Mouse (Mus musculus) adipocyte (in vitro differentiated cells): ENCODE results near the gene Tfdp2.

ENCODE experiments used
- DNase-seq: peaks from one replicate; pipeline ENCODE4 v3.0.0-alpha.2; 2016; ENCODE audit warnings: low spot score

The Tfdp2 gene

DNA sequence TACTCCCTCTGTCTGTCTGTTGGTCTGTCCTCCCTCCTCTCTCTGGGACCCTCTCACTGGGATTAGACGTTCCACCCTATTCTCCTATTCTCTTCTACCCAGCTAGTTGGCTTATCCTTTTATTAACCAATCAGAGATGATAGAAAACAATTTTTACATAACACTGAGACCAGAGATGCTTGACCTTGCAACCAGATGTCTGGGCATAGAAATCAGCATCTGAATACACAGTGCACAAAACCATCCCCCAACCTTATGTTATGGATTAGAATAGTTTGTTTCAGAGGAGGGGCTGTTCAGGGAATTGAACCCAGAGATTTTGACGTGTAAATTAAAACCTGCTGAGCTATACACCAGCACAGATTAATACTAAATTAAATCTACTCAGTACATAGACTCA, 34.2 kb downstream of the Tfdp2 start:
- DNase-seq: no peak

DNA sequence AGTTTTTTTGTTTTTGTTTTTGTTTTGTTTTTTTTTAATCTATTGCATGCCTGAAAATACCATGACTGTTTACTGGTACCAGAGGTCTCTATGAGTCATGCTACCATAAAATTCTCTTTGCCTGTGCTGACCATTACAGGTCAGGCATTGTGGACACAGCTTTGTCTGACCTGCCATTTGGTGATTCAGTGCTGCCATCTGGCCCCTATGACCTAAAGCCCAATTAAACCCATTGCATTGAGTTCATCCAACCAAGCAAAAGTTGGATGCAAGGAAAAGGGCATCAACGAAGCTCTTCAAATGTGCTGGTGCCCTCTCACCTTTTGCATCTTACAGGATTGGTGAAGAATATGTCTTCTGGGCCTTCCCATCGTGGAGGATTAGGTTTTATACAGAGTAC, 39.4 kb downstream of the Tfdp2 start:
- DNase-seq: peak; percentile 11

DNA sequence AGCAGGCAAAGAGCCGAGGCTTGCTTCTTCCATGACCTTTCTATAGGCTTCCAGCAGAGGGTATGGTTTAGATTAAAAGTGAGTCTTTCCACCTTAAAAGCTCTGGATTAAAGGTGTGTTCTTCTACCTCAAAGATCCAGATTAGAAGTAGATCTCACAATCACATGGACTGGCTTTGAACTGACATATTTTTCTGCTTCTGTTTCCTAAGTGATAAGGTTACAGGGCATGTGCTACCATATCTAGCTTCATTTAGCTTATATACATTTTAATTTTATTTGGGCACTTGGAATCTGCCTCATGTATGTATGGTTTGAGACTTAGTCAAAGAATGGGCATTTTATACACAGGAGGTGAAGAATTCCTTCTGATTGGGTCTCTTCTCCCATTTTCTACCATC, 41.3 kb downstream of the Tfdp2 start:
- no peak for DNase-seq

DNA sequence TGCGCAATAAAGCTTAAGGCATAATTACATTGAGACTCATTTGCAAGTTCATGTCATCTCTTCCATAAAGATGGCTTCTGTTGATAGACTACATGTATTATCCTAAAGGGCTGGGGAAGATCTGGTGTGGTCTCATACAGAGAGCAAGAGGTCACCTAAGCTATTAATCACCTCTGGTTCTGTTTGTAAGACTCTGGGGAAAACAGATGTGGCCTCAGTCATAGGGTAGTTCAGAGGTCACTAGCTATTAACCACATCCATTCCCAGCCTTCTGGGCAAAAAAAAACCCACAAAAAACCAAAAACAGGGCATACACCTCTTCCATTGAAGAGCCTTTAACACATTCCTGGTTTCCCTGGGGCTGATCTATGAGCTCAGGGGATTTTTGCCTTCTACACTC, 42.2 kb downstream of the Tfdp2 start:
- DNase-seq: no peak

DNA sequence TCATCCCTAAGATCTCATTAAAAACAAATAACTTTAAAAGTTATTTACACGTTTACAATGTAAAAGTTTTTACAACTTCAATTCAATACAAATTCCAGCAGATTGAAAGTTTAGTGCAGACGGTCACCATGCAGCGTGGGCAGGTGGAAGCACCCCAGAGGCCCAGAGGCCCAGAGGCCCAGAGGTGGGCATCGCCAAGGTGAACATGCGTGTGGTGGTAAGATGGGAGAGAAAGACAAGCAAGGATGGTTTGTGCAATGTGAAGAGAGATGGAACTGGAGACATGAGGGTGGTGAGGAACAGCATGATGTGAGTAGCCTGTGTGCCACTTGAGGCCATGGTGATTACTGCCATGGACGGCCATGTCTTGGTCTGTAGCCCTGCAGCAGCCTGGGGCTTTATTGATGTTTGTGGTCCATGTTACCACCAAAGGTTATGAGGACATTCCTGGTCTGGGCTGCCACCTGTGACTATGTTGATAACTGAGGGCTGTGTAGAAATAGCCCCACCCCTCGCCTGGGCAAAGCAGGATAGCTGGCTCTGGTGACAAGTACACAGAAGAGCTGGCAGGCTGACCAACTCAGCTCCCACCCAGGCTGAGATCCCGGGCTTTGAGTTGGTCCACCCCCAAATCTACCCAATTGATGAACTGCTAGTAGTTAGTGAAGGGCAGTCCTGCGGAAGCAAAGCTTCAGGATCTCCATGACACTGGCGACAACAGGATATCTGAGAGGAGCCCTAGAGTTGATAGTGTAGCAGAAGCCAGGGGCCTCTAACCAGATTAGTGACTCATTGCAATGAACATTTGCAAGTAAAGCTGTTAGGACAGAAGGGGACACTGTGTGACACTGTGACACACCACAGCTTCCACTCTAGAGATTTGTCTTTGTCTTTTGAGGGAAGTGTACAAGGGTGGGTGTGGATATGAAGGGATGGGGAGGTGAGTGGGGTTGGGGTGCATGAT, 45.3 kb downstream of the Tfdp2 start:
- no peak for DNase-seq

DNA sequence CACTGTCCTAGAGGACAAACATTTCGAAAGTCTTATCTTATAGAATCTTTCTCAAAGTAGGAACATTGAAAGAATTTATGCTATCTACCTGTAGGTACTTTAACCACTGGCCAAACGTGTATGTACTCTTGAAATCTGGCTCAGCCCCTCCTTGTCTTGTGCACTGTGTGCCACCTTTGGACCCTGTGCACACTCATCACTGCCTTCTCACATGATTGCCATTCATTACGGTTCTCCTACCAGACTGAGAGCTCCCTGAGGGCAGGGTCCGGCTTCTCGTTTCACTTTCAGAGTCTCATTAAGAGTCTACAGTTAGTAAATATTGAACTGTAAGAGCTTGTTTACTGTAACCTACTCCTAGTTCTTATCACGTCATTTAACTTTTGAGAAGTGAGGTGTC, 47.8 kb downstream of the Tfdp2 start:
- DNase-seq: no peak

DNA sequence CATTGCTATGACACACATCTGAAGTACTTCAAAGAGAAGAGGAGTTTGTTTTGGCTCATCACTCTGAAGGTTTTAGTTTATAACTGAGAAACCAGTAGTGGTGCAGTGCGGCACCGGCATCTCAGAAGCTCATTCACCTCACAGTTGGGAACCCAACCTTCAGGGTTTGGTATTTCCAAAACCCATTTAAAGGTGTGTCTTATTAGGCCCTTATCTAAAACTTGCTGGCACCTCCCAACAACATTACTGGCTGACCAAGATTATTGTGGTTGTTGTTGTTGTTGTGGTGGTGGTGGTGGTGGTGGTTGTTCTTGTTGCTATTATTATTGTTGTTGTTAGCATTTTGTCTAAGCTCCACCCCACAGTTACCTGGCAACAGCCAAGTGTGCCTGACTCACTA, 58.7 kb downstream of the Tfdp2 start:
- DNase-seq: no peak

DNA sequence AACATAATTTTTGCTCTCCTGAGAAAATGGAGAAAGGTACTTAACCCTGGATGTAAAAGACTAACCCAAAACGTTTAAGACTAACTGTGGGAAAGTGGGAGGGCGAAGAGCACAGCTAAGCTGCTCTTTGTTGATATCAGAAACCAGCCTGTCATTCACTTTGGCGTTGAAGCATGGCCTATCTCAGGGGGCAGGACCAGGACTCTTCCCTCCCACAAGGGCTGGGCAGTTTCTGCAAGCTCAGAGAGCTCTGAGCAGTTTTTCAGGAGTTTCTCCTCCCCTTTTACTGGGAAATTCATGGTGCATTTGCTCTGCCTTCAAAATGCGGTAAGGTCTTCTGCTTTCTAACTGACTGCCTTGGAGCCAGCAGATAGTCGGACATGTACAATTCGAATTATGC, 62.4 kb downstream of the Tfdp2 start:
- DNase-seq: no peak

DNA sequence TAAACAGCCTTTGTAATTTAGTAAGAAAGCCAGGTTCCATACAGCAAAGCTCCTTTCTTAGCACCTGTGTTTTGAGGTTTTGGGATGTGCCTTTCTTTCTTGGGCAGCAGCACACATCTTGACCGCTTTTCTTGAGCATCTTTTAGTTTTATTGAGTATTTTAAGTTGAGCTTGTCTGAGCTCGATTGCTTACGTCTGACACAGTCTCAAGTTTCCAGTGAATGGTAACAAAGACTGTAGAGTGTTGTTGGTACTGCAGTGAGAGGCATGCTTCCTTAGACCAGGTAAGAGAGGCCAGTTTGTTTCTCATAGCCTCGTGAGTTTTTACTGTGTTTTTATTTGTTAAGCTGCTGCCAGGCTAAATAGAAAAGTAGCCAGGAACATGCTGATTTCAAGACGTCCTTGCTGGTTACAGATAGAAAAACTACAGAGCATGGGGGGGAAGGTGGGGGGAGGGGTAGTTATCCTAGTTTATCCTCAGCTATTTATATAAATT, 63.0 kb downstream of the Tfdp2 start:
- no peak for DNase-seq

DNA sequence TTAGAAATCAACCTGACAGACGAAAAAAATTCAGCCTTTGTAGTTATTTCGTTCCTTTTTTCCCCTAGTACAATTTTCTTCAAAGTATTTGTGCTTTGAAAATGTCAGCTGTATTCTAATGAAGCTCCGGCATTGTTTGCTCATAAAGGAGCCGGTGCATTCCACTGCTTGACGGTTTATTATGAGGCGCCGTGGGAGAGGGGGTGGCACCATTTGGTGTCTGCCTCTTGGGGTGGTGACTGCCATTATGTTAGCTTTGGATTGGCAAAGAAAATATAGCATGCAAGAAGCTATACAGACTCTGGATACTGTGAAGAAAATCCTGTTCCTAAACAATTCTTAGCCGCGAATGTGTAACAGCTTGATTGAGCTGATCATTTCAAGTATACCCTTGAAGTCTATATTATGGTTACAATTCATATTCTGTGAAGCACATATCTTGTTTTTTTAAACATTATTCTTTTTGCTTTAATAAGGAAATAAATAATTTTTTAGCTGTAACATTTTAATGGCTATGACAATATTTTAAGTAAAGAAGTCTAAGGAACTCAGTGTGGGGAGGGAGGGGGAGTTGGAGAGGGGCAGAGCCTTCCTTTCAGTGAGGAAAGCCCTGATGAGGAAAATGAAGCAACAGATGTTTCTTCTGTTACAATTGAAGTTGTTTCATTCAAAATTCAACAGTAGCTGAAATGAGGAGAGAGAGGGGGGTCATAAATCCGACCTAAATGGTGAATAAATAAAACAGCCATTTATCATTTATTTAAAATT, 63.9 kb downstream of the Tfdp2 start:
- DNase-seq: no peak

DNA sequence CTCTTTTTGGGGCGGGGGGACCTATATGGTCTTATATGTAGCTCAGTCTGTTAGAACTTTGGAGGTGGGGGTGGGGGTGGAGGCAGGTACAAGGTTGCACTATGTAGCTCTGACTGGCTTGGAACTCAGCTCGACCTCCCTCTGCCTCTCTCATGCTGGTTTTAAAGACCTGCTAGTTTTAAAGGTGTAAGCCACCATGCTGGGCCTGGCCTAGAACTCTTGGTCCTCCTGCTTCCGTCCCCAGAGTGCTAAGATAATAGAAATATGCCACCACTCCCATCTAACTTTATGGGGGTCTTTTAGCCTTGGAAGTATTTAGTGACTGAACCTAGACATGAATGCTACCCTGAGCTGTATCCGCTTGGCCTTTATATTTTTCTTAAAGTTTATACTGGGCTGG, 65.0 kb downstream of the Tfdp2 start:
- DNase-seq: no peak

DNA sequence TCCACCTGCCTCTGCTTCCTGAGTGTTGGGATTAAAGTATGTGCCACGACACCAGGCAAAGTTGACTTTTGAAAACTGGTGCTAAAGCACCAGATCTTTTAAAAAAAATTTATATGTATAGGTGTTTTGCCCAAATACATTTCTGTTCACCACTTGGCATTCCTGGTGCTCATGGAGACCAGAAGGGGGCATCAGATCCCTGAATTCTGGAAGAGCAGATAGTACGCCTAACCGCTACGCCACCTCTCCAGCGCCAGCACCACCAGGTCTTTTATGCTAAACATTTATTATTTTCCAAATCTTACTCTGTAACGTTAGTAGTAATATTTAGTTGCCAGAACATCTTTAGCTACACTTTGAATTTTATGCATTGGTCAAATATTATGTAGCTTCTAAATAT, 65.9 kb downstream of the Tfdp2 start:
- DNase-seq: no peak

DNA sequence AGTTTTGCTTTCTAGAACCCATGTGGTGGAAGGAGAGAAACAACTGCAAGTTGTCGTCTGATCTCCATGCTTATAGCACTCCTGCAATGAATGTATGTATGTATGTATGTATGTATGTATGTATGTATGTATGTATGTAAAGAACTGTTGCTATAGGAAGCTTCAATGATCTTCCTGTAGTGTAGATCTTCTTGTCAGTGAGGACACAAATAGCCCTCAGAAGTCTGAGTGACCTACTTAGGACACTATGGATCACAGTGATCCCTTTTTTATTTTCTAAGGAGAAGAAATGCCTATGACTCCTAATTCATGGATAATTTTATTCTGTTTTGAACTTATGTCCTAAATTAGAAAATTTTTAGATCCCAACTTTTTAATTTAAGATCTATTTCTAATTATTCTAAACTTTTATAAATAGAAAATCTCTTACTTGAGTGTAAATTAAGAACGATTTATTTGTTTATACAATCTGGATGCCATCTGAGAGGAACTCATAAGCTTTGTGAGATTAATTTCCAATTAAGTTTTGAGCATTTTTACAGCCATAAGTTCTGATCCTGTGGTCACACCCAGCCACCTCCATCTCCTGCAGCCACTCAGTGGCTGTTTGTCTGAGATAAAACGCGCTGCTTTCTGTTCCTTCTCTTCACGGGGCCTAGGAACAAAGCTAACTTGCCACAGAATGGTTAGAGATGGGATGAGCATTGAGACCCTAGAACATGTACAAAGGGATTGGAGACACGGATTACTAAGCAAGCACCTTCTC, 70.9 kb downstream of the Tfdp2 start:
- no peak for DNase-seq

DNA sequence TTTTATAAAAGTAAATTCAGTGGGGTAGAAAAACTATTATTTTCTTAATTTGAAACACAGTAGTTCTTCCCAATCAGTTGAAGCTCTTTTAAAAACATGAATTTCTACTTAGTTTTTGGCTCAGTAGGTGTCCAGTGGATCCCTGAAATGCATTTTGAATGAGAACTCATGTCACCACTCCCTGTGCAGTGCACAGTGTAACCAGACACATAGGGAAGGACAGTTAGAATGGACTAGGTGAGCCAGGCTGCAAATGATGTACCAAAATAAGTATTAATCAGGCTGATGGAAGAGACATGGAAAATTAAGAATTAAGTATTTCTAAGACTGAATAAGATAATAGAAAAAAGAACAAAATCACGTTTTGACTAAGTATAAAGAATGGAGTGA, 71.5 kb downstream of the Tfdp2 start:
- no peak for DNase-seq

DNA sequence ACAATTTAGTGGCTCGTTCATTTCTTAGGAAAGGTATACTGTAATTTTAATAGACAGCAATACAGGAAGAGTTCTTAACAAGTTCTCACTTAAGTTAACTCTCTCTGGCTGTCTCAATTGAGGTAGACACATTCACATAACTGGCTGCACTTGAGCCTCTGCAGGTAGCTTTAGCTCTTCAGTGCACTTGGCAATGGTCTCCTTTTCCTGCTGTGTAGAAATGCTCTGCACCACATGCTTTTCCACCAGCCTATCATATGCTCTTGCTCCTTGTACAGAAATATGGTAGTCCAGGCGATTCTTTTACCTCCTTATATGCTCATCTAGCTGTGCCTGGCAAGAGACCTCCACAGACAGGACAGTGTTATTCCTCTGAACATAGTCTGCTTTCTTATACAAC, 73.7 kb downstream of the Tfdp2 start:
- no peak for DNase-seq

DNA sequence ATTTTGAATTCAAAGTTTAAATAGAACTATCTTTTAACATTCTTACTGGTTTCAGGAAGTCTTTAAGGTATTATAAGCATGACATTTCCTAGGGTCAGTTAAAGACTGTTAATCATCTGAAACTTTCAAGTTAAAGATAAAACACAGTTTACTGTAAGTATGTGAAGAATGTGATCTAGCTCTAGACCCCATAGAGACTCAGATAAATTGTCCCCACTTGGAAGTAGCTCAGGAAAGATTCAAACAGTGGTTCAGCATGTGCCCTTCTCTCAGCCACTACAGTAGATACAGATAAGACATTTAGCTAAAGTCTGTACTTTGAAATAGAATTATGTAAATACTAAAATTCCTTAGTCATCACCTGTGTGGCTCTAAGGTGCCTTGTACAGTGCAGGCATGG, 79.5 kb downstream of the Tfdp2 start:
- no peak for DNase-seq

DNA sequence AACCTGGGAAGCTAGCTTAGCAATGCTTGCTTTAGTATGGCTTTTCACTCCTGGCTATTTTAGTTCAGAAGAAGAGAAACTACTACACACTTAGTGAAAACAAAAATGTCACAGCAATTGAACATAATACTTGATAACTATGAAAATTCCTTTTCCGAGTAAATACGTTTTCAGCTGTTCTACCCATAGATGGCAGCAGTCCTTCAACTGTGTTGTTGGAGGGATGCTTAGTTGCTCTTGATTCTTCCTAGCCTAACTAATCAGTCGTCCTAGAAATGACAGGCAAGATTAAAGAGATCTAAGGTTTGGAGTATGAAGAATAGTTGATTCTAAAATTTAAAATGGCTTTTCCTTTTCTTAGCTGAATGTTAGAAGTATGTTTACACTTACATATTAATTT, 85.4 kb downstream of the Tfdp2 start:
- DNase-seq: peak; percentile 12

DNA sequence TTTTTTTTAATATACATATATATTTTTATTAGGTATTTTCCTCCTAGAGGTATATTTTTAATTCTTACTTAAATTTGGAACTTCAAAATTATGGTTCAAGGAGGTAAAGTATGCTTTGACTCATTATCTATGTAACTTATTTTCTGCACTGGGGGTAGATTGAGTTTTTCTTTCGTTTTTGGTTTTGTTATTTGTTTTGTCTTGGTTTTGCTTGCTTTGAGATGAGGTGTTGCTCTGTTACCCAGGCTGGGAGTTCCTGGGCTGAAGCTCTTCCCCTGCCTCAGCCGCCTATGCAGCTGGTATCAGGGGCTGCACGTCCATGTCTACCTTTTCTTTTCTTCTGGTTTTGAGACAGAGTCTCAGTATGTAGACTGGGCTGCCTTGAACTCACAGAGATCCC, 86.0 kb downstream of the Tfdp2 start:
- DNase-seq: no peak

DNA sequence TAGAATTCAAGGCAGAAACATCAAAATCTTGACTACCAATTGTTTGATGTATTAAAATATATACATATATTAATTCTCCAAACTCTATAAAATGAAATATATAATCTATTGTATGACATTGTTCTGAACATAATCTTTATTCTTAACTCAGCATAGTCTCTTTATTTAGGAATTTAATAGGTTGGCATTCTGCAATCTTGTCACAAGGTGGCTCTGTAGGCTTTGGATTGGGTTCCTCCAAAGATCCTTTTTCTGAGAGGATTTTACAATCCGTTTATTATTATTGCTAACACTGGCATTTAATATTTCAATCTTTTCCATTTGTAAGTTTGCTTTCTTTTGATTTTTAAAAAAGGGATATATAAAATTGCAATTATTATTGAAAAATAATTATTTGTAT, 88.8 kb downstream of the Tfdp2 start:
- DNase-seq: peak; percentile 55

DNA sequence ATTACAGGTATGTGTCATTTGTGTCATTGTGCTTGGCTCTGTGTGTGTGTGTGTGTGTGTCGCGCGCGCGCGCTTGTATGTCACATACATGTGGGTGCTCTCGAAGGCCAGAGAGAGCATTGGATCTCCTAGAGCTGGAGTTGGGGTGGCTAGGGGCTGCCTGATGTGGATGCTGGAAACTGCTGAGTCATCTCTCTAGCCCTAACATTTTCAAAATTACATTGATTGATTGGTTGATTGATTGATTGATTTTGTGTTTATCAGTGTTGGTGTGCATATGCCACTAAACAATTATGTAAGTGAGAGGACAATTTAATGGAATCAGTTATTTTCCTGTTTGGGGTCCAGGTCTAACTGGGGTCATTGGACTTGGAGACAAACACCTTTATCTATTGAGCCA, 96.1 kb downstream of the Tfdp2 start:
- DNase-seq: no peak

DNA sequence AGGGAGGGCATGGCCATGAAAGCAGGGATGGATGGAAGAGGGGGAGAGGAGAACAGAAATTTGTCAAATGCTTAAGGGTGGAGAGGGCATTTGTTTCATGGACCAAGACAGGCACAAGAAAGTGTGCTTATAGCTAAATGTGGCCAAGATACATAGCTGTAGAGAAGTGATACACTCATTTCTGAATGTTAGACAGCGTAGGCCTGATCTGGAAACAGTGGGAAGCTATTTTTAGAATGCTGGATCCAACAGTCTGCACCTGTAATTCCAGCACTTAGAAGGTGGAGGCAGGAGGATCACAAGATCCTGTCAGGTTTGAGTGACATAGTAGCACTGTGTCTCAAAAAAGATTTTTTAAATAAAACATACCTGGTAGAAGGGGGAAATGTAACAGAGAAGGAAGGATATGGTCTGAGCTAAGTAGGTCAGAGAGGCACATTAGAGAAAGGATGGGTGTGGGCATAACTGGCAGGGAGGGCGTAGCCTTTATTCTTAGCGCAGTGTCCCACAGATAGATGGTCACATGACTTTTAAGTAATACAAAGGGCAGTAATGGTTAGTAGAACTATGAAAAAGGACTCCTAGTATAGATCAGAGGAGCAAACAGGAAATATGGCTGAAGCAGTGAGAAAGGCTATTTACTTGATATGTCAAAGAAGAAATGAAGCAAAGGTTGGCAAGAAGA, 103.4 kb downstream of the Tfdp2 start:
- DNase-seq: no peak

DNA sequence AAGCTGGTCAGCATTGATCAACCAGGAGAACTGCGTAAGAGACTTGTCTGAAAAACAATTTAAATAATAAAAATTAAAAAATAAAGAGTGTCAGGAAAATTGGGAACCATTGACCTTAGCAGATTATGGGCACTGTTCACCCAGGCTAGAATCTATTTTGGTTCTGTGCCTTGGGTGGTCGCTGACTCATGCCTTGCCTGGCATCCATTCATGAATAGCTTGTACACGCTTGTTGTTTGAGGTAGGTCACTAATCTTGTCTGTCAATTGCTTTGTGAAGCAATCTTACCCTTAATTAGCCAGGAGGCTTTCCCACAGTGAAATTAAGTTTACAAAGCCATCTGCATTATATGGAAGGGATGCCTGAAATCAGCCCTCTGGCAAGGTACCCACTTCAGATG, 112.7 kb downstream of the Tfdp2 start:
- DNase-seq: no peak
